Mouse (Mus musculus): Measurements from ENCODE around the gene Rps28. TPM values are rescaled to one million over a fixed set of nuclear protein-coding genes. Genes with fewer than 3 reads are reported as not detected.
"Not testable (repeated sequence)": the region's sequence is repeated elsewhere in the genome, so short reads cannot be mapped to it uniquely, and the experiment has no call there.

The Rps28 gene
- polyA plus RNA-seq, 1 experiment from 2014 or later: 570 TPM

- Histone ChIP-seq H3K4me1 (peaks cover 54% of the 10 kb centered on the region), H3K27me3 (replicated peaks) (no peaks in the 10 kb centered on the region), H3K4me3 (no peak overlapping the region), H3K9ac (no peak overlapping the region), H3K9me3 (no peaks in the 10 kb centered on the region), H3K4me2 (no peak overlapping the region), H3K27ac (replicated peaks) (no peak overlapping the region), H3K36me3 (peaks cover 61% of the 10 kb centered on the region)
- ATAC-seq (ENCODE audit: extremely low read depth, insufficient number of reproducible peaks, low FRiP score, low TSS enrichment): no peak
- WGBS: 0% methylated on average over 3 of the region's 3 CpGs
Measured at GRCm38 (mm10) chr17:33826850-33827249, 2.5 kb upstream of the Rps28 start.

GRCm38 (mm10) chr17:33825462-33825861, 1.1 kb upstream of the Rps28 start:
- no peaks in the 10 kb centered on the region for H3K9me3 ChIP-seq
- peak overlapping the region; percentile 90 for H3K4me3 ChIP-seq
- ATAC-seq (ENCODE audit: extremely low read depth, insufficient number of reproducible peaks, low FRiP score, low TSS enrichment): no peak
- peak overlapping the region; percentile 83 for H3K4me2 ChIP-seq
- no peaks in the 10 kb centered on the region for H3K27me3 ChIP-seq (replicated peaks)
- 80% methylated on average over 8 of the region's 8 CpGs for WGBS
- peaks cover 62% of the 10 kb centered on the region for H3K36me3 ChIP-seq
- H3K4me1 ChIP-seq: peaks cover 56% of the 10 kb centered on the region
- H3K27ac ChIP-seq (replicated peaks): no peak overlapping the region
- peak overlapping the region; percentile 94 for H3K9ac ChIP-seq

DNA sequence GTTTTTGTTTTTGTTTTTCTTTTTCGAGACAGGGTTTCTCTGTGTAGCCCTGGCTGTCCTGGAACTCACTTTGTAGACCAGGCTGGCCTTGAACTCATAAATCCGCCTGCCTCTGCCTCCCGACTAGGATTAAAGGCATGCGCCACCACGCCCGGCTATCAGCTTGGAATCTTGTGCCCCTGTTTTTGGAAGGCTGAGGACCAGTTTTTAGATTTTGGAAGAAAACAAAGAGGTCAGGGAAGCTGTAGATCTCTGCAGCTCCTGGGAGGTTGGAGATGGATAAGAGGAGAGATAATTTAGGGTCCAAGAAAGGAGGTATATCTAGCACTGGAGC, 602 bp upstream of the Rps28 start:
- H3K4me3 ChIP-seq: peak overlapping the region; percentile 90
- 8% methylated on average over 6 of the region's 6 CpGs for WGBS
- peak overlapping the region; percentile 85 for H3K27ac ChIP-seq (replicated peaks)
- ATAC-seq (ENCODE audit: extremely low read depth, insufficient number of reproducible peaks, low FRiP score, low TSS enrichment); H3K9me3 ChIP-seq; H3K27me3 ChIP-seq (replicated peaks): not testable (repeated sequence)
- H3K4me2 ChIP-seq: peak overlapping the region; percentile 83
- peak overlapping the region; percentile 94 for H3K9ac ChIP-seq
- H3K36me3 ChIP-seq: peaks cover 62% of the 10 kb centered on the region
- peaks cover 56% of the 10 kb centered on the region for H3K4me1 ChIP-seq

DNA sequence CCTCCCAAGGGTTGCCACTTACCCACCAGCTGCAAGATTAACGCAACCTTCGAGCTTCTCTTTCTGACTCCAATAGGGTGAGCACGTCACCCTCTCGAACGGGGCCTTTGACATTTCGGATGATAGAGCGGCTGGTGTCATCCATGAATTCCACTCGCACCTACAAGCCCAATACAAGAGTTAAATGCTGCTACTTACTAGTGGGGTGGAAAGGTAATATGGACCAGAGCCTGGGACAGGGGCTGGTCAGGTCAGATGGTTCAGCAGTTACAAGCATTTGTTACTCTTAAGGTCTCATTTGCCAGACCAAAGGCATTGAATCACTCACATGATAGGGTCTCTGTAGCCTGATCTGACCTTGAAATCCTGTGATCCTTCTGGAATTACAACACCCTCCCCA, 1.2 kb downstream of the Rps28 start:
- H3K36me3 ChIP-seq: peaks cover 67% of the 10 kb centered on the region
- WGBS: 74% methylated on average over 8 of the region's 8 CpGs

DNA sequence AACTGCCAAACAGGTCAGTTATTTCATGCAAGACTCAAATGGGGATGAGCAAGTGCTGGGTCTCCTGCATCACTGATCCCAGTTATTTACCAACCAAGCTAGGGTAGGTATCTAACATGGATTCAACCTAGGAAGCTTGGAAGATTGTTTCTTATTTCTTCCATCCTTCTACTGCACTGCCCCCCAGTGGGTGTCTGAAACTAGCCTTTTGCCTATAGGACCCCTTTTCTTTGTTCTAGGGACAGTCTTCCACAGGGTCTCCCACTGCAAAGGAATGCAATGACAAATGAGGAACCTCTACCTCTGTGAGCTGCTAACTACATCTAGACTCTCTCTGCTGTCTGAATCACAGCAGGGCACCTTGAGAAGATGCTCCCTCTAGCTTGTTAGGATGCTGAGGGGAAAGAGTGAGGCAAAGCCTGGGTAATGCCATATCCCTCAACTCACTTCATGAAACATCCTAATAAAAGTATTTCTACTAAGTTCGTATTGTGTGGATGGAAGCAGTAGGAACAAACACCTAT, 1.9 kb downstream of the Rps28 start:
- no peak for ATAC-seq (ENCODE audit: extremely low read depth, insufficient number of reproducible peaks, low FRiP score, low TSS enrichment)
- no peaks in the 10 kb centered on the region for H3K9me3 ChIP-seq
- peaks cover 46% of the 10 kb centered on the region for H3K4me1 ChIP-seq
- H3K4me2 ChIP-seq: peak overlapping the region; percentile 93
- 64% methylated on average over 1 of the region's 1 CpGs for WGBS
- H3K9ac ChIP-seq: peak overlapping the region; percentile 94; the same call in 1 of the 2 replicates
- H3K36me3 ChIP-seq: peaks cover 63% of the 10 kb centered on the region
- H3K27ac ChIP-seq (replicated peaks): no peak overlapping the region
- peaks cover 6% of the 10 kb centered on the region; the same call in 1 of the 2 replicates for H3K27me3 ChIP-seq (replicated peaks)
- peak overlapping the region; percentile 90; the same call in 1 of the 2 replicates for H3K4me3 ChIP-seq

More for the DNA sequence above, 1.2 kb downstream of the Rps28 start:
- not testable (repeated sequence) for H3K27me3 ChIP-seq (replicated peaks); H3K27ac ChIP-seq (replicated peaks); ATAC-seq (ENCODE audit: extremely low read depth, insufficient number of reproducible peaks, low FRiP score, low TSS enrichment); H3K9me3 ChIP-seq
- H3K4me1 ChIP-seq: peaks cover 46% of the 10 kb centered on the region
- peak overlapping the region; percentile 90 for H3K4me3 ChIP-seq
- peak overlapping the region; percentile 93 for H3K4me2 ChIP-seq
- peak overlapping the region; percentile 94 for H3K9ac ChIP-seq

DNA sequence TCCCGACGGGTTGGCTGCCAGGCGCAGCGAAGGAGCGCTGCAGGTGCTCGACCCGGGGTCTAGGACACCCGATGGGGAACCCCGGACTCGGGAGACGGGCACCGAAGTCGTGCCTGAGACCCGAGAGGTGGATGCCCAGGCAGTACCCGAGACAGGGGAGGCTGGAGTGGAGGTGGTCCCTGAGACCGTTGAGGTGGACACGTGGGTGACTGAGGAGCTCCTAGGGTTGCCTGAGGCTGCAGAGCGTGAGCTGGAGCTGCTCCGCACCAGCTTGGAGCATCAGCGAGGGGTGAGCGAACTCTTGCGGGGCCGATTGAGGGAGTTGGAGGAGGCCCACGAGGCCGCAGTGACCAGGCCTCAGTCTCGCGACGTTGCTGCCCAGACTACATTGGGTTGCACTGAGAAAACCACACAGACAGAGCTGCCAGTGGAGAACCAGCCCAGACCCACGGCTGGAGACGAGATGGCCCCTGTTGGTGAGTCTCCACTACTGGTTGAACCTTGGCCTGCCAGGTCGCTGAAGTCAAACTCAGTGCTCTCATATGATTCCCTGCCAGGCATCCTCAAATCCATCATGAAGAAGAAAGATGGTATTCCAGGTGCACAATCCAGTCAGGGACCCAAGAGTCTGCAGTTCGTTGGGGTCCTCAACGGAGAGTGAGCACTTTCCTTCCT, 6.3 kb downstream of the Rps28 start:
- Histone ChIP-seq H3K9me3 (no peaks in the 10 kb centered on the region), H3K36me3 (peaks cover 56% of the 10 kb centered on the region), H3K4me2 (peak overlapping the region; percentile 88), H3K27ac (replicated peaks) (peak overlapping the region; percentile 48), H3K27me3 (replicated peaks) (peaks cover 27% of the 10 kb centered on the region), H3K4me3 (peak overlapping the region; percentile 58), H3K4me1 (peaks cover 38% of the 10 kb centered on the region), H3K9ac (peak overlapping the region; percentile 86)
- no peak for ATAC-seq (ENCODE audit: extremely low read depth, insufficient number of reproducible peaks, low FRiP score, low TSS enrichment)
- 18% methylated on average over 33 of the region's 33 CpGs for WGBS

- peak; percentile 94 for ATAC-seq (ENCODE audit: extremely low read depth, insufficient number of reproducible peaks, low FRiP score, low TSS enrichment)
- H3K4me2 ChIP-seq: peak overlapping the region; percentile 88
- peaks cover 35% of the 10 kb centered on the region for H3K27me3 ChIP-seq (replicated peaks)
- WGBS: under 1% methylated on average over 89 of the region's 89 CpGs
- peaks cover 38% of the 10 kb centered on the region for H3K4me1 ChIP-seq
- peak overlapping the region; percentile 79 for H3K27ac ChIP-seq (replicated peaks)
- peak overlapping the region; percentile 58 for H3K4me3 ChIP-seq
- H3K9me3 ChIP-seq: no peaks in the 10 kb centered on the region
- peaks cover 49% of the 10 kb centered on the region for H3K36me3 ChIP-seq
- peak overlapping the region; percentile 86 for H3K9ac ChIP-seq
Measured at GRCm38 (mm10) chr17:33817184-33817968, 7.0 kb downstream of the Rps28 start.

DNA sequence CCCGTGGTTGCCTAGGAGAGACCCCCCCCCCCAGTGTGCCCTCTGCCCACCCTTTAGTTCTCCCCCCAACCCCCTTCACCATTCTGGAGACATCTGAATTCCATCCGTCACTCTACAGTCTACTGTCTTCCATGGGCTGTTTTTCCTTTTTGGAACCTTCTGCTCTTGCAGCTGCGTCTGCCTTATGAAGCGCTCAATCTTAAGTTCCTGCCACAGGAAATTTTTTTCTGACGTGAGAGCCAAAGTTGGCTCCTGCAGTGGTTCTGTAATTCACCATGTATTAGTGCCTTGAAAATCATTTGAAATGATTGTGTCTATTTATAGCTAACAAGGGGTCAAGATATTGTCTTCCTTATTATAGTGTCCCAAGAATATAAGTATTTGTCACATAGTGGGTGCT, 7.8 kb downstream of the Rps28 start:
- Histone ChIP-seq H3K4me1 (peaks cover 38% of the 10 kb centered on the region), H3K27ac (replicated peaks) (0 out of 2 replicates have a peak overlapping the region, but pooled peaks have one; percentile 79), H3K27me3 (replicated peaks) (peaks cover 37% of the 10 kb centered on the region), H3K4me3 (peak overlapping the region; percentile 58), H3K36me3 (peaks cover 41% of the 10 kb centered on the region), H3K9me3 (no peaks in the 10 kb centered on the region), H3K9ac (peak overlapping the region; percentile 83), H3K4me2 (peak overlapping the region; percentile 88)
- no peak for ATAC-seq (ENCODE audit: extremely low read depth, insufficient number of reproducible peaks, low FRiP score, low TSS enrichment)
- 61% methylated on average over 5 of the region's 5 CpGs for WGBS

GRCm38 (mm10) chr17:33815399-33815798, 9.0 kb downstream of the Rps28 start:
- no peak overlapping the region for H3K4me2 ChIP-seq
- no peak overlapping the region for H3K27ac ChIP-seq (replicated peaks)
- no peak overlapping the region for H3K9ac ChIP-seq
- no peak for ATAC-seq (ENCODE audit: extremely low read depth, insufficient number of reproducible peaks, low FRiP score, low TSS enrichment)
- peaks cover 49% of the 10 kb centered on the region for H3K4me1 ChIP-seq
- 88% methylated on average over 5 of the region's 6 CpGs for WGBS
- H3K27me3 ChIP-seq (replicated peaks): peaks cover 37% of the 10 kb centered on the region
- peaks cover 29% of the 10 kb centered on the region for H3K36me3 ChIP-seq
- no peak overlapping the region for H3K4me3 ChIP-seq
- no peaks in the 10 kb centered on the region for H3K9me3 ChIP-seq

GRCm38 (mm10) chr17:33812990-33813389, 11.4 kb downstream of the Rps28 start:
- Histone ChIP-seq H3K27me3 (replicated peaks) (peaks cover 44% of the 10 kb centered on the region), H3K9me3 (no peaks in the 10 kb centered on the region), H3K4me1 (peaks cover 45% of the 10 kb centered on the region), H3K36me3 (0 out of 2 replicates have a peak, but pooled peaks cover 6% of the 10 kb centered on the region), H3K9ac (peak overlapping the region; percentile 38; the same call in 1 of the 2 replicates), H3K27ac (replicated peaks) (peak overlapping the region; percentile 13; the same call in 1 of the 2 replicates), H3K4me2 (peak overlapping the region; percentile 87), H3K4me3 (peak overlapping the region; percentile 2; the same call in 1 of the 2 replicates)
- ATAC-seq (ENCODE audit: extremely low read depth, insufficient number of reproducible peaks, low FRiP score, low TSS enrichment): no peak
- WGBS: 50% methylated on average over 4 of the region's 4 CpGs

DNA sequence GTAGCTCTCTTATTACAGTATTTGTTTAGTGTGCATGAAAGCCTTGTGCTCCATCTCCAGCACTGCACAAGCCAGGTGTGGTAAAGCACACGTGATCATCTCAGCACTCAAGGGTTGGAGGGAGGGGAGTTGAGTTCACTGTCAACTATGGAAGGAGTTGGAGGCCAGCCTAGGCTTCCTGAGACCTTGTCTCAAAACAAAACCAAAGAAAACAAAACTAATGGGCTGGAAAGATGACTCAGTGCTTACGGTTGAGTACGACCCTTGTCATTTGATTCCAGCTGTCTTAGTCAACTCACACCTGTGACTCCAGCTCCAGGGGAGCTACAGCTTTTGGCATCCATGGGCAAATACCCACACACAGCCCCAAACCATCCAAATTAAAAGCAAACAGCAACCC, 11.9 kb downstream of the Rps28 start:
- Histone ChIP-seq H3K9ac (peak overlapping the region; percentile 38; the same call in 1 of the 2 replicates), H3K9me3 (no peaks in the 10 kb centered on the region), H3K36me3 (0 out of 2 replicates have a peak, but pooled peaks cover 6% of the 10 kb centered on the region), H3K4me1 (peaks cover 42% of the 10 kb centered on the region), H3K27ac (replicated peaks) (peak overlapping the region; percentile 76), H3K4me2 (peak overlapping the region; percentile 87), H3K4me3 (peak overlapping the region; percentile 2; the same call in 1 of the 2 replicates), H3K27me3 (replicated peaks) (peaks cover 46% of the 10 kb centered on the region)
- no peak for ATAC-seq (ENCODE audit: extremely low read depth, insufficient number of reproducible peaks, low FRiP score, low TSS enrichment)
- 34% methylated on average over 3 of the region's 3 CpGs for whole genome bisulfite sequencing

Data from heart, embryonic 13.5 days (tissue).